ENCODE assay signal across 15 mouse cellular contexts in genomic region chr15:62490548-62490947, GRCm38 (mm10).
"Had no signal": no experiment of that assay in that cellular context is flagged by ENCODE, and none has a peak within 500 bp of the region (broad histone marks: within the 10 kb centered on the region; RNA-seq: fewer than 3 reads in every experiment).

No protein-coding gene starts in this region.

- H3K9ac ChIP-seq: liver, embryonic 14.5 days; lung, embryonic 15.5 days; midbrain, embryonic 12.5 days; neural tube, embryonic 12.5 days; stomach, embryonic 15.5 days had no signal

- H3K4me3 ChIP-seq: lung, embryonic 15.5 days; midbrain, embryonic 12.5 days; neural tube, embryonic 12.5 days; stomach, embryonic 15.5 days had no signal

- H3K4me2 ChIP-seq: lung, embryonic 15.5 days; midbrain, embryonic 12.5 days; neural tube, embryonic 12.5 days; stomach, embryonic 15.5 days had no signal

- H3K27me3 ChIP-seq: lung, embryonic 15.5 days; midbrain, embryonic 12.5 days; neural tube, embryonic 12.5 days; stomach, embryonic 15.5 days had no signal

- H3K27ac ChIP-seq: liver, embryonic 14.5 days; lung, embryonic 15.5 days; midbrain, embryonic 12.5 days; neural tube, embryonic 12.5 days; stomach, embryonic 15.5 days; stomach, postnatal 0 days had no signal

- H3K4me1 ChIP-seq: midbrain, embryonic 12.5 days; neural tube, embryonic 12.5 days; stomach, embryonic 15.5 days had no signal

- H3K9me3 ChIP-seq: lung, embryonic 15.5 days; midbrain, embryonic 12.5 days; neural tube, embryonic 12.5 days; stomach, embryonic 15.5 days had no signal

- ATAC-seq: lung, postnatal 0 days; midbrain, embryonic 16.5 days had no signal

- H3K36me3 ChIP-seq: lung, embryonic 15.5 days; midbrain, embryonic 12.5 days; neural tube, embryonic 12.5 days; stomach, embryonic 15.5 days had no signal

- DNase-seq: lung, adult 18-20 months; lung, postnatal 14 days; lung, postnatal 4 days; midbrain, embryonic 14.5 days; right cerebral cortex, postnatal 14 days; thymus, adult 2 months; thymus, postnatal 25 days had no signal
